Mouse (Mus musculus): Measurements from ENCODE around the gene Ddah1.

Ddah1 gene

GRCm38 (mm10) chr3:145922019-145922854, 163.8 kb downstream of the Ddah1 start, which contains the start of gene Bcl10:
Bcl10 (plus strand) TSS chr3:145922804.
- no peak for DNase-seq

GRCm38 (mm10) chr3:145922971-145923370, 164.5 kb downstream of the Ddah1 start:
- no peak for DNase-seq

- peak; percentile 99 for DNase-seq
Measured at GRCm38 (mm10) chr3:145923874-145924577, 165.6 kb downstream of the Ddah1 start.

- peak; percentile 65 for DNase-seq
Measured at GRCm38 (mm10) chr3:145924649-145925337, 166.3 kb downstream of the Ddah1 start.

GRCm38 (mm10) chr3:145925506-145925905, 167.0 kb downstream of the Ddah1 start:
- no peak for DNase-seq

GRCm38 (mm10) chr3:145929525-145930400, 171.3 kb downstream of the Ddah1 start:
- DNase-seq = no peak

GRCm38 (mm10) chr3:145933845-145934244, 175.4 kb downstream of the Ddah1 start:
- DNase-seq = no peak

- peak; percentile 93 for DNase-seq
Measured at GRCm38 (mm10) chr3:145937505-145938404, 179.3 kb downstream of the Ddah1 start, which contains the start of gene 2410004B18Rik. 2410004B18Rik (plus strand) TSS chr3:145938014.

GRCm38 (mm10) chr3:145938405-145939349, 180.2 kb downstream of the Ddah1 start:
- peak; percentile 55 for DNase-seq

- DNase-seq = no peak
Measured at GRCm38 (mm10) chr3:145939402-145939801, 180.9 kb downstream of the Ddah1 start.

- DNase-seq = no peak
Measured at GRCm38 (mm10) chr3:145939971-145940370, 181.5 kb downstream of the Ddah1 start.

GRCm38 (mm10) chr3:145941971-145942370, 183.5 kb downstream of the Ddah1 start:
- peak; percentile 61 for DNase-seq
